Mouse (Mus musculus) hindbrain, embryonic 13.5 days (tissue): ENCODE data around the gene BC017158. TPM values are rescaled to one million over a fixed set of nuclear protein-coding genes. Genes with fewer than 3 reads are reported as not detected.
A peak's percentile ranks its signal among the peaks of the same experiment; 100 is the strongest.

Experiments
- ATAC-seq: fragments of 200-750 bp; cut with Nextera tagmentation; 2 replicates; pipeline ENCODE4 v1.8.0; 2017; ENCODE audit warnings: moderate TSS enrichment; ENCODE audit not compliant: low FRiP score
- H3K27ac ChIP-seq: fragments of 300-500 bp; sonication (generic); 2 replicates; pipeline ENCODE4 v1.5.1; 2015; ENCODE audit warnings: inconsistent platforms, mild to moderate bottlenecking, moderate library complexity
- H3K27me3 ChIP-seq: fragments of 300-500 bp; sonication (generic); 2 replicates; pipeline ENCODE4 v1.6.1; 2015; ENCODE audit warnings: mild to moderate bottlenecking, inconsistent platforms
- H3K36me3 ChIP-seq: fragments of 300-500 bp; sonication (generic); 2 replicates; pipeline ENCODE4 v1.6.1; 2015; ENCODE audit warnings: mild to moderate bottlenecking, inconsistent platforms
- H3K4me1 ChIP-seq: fragments of 300-500 bp; sonication (generic); replicated peaks from 2 replicates; pipeline ENCODE4 v1.6.1; 2015; ENCODE audit warnings: inconsistent platforms
- H3K4me2 ChIP-seq: fragments of 300-500 bp; sonication (generic); 2 replicates; pipeline ENCODE4 v1.6.1; 2015; ENCODE audit warnings: inconsistent platforms, mild to moderate bottlenecking, moderate library complexity
- H3K4me3 ChIP-seq: fragments of 300-500 bp; sonication (generic); 2 replicates; pipeline ENCODE4 v1.5.1; 2015; ENCODE audit warnings: mild to moderate bottlenecking, inconsistent platforms
- H3K9ac ChIP-seq: fragments of 300-500 bp; sonication (generic); 2 replicates; pipeline ENCODE4 v1.6.1; 2015; ENCODE audit warnings: mild to moderate bottlenecking, inconsistent platforms
- H3K9me3 ChIP-seq: fragments of 300-500 bp; sonication (generic); 2 replicates; pipeline ENCODE4 v1.6.1; 2016; ENCODE audit warnings: inconsistent platforms
- WGBS: fragments of 180-500 bp; shearing (Covaris S2); methylation state at CpG from one replicate; pipeline ENCODE4 v1.1.7; 2015; 5-methylcytosine and 5-hydroxymethylcytosine counted together
- polyA plus RNA-seq: library from polyadenylated mRNA; unstranded; fragments of >200 nt; fragmentation: Nextera tagmentation; extraction: Ambion mirVana; gene quantifications from 2 replicates; pipeline ENCODE4 v1.2.1, GENCODE M21; 2015

Gene BC017158
- polyA plus RNA-seq, 1 experiment from 2014 or later, result 17.2 TPM

DNA sequence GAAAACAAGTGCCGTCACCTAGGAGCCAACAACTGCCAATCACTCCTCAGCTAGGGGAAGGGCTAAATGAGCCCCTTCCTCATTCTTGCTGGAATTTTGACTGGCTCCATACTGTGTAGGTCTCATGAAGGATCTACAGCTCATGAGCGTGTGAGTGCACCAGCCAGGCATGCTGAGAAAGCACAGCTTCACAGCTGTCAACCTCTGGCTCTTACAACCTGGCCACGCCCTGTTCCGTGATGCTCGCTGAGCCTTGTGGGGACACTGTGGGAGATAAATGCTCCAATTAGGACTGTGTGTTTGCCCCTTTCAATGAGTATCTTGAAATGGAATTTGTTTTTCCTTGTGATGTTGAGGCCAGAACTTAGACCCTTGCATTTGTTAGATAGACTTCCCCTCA is 48.0 kb downstream of the BC017158 start:
- peaks cover 4% of the 10 kb centered on the region for H3K36me3 ChIP-seq
- peaks cover 36% of the 10 kb centered on the region for H3K4me1 ChIP-seq
- no peaks in the 10 kb centered on the region for H3K9me3 ChIP-seq
- no peak for ATAC-seq
- H3K4me3 ChIP-seq, result no peak overlapping the region
- 75% methylated on average over 5 of the region's 5 CpGs for WGBS
- H3K27ac ChIP-seq, result no peak overlapping the region
- H3K9ac ChIP-seq, result no peak overlapping the region
- H3K4me2 ChIP-seq, result no peak overlapping the region
- peaks cover 11% of the 10 kb centered on the region for H3K27me3 ChIP-seq

DNA sequence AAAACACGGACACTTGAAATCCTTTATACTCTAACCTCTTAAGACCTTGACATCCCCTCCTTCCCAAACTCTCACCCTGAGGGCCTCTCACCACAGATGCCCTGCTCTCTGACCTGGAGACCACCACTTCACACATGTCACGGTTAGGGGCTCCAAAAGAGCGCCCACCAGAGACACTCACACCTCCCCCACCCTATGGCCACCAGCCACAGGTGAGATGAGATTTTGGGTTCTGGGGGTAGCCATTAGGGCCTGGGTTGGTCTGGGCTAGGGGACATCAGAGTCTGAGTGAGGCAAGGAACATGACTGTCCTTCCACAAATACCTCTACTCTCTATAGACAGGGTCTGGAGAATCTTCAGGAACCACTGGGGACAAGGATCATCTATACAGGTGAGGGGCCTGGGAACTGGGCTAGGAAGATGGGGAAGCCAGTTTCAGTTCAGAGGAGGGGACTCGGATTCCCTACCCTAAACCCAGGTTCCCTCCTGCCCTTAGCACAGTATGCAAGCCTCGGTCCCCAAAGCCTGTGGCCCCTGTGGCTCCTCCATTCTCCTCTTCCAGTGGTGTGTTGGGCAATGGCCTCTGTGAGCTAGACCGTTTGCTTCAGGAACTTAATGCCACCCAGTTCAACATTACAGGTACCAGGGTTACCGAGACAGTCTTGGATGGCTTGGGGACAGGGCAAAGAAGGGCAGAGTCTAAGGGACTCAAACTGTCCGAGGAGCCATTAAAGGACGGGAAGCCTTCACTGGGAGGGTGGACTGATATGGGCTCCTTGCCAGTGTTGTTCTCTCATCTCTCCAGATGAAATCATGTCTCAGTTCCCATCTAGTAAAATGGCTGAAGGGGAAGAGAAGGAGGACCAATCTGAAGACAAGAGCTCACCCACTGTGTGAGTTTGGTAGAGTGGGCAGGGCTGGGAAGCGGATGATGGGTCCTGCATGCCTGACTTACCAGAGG is 49.6 kb downstream of the BC017158 start:
- ATAC-seq, result no peak
- peaks cover 16% of the 10 kb centered on the region for H3K36me3 ChIP-seq
- H3K4me2 ChIP-seq, result peak overlapping the region; percentile 62
- peaks cover 36% of the 10 kb centered on the region for H3K4me1 ChIP-seq
- H3K9ac ChIP-seq, result no peak overlapping the region; the same call in 1 of the 2 replicates
- WGBS, result 81% methylated on average over 10 of the region's 10 CpGs
- H3K4me3 ChIP-seq, result peak overlapping the region; percentile 41; the same call in 1 of the 2 replicates
- H3K27ac ChIP-seq, result no peak overlapping the region
- H3K27me3 ChIP-seq, result peaks cover 11% of the 10 kb centered on the region
- no peaks in the 10 kb centered on the region for H3K9me3 ChIP-seq

DNA sequence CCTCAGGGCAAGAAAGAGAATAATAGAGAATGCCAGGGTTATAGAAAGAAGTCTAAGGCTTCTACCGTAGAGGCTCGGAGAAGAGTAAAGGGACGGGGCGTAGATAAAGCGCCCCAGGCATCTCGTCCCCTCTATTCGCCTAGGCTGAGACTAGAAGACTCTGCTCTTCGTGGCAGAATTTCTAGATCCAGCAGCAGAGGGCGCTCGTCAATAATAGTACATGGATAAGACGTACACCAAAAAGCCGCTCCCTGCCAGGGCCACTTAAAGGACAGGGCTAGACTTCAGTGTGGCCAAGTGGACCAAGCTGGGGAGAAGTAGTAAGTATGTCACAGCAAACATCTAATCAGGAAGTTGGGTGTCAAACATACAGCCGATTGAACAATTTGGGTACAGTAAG is 50.5 kb downstream of the BC017158 start:
- Histone ChIP-seq H3K36me3 (peaks cover 25% of the 10 kb centered on the region), H3K27ac (peak overlapping the region; percentile 78; the same call in 1 of the 2 replicates), H3K4me1 (peaks cover 31% of the 10 kb centered on the region), H3K27me3 (peaks cover 11% of the 10 kb centered on the region), H3K9ac (peak overlapping the region; percentile 68), H3K9me3 (no peaks in the 10 kb centered on the region), H3K4me3 (peak overlapping the region; percentile 41), H3K4me2 (peak overlapping the region; percentile 62)
- ATAC-seq, result peak; percentile 82
- WGBS, result 2% methylated on average over 13 of the region's 13 CpGs

DNA sequence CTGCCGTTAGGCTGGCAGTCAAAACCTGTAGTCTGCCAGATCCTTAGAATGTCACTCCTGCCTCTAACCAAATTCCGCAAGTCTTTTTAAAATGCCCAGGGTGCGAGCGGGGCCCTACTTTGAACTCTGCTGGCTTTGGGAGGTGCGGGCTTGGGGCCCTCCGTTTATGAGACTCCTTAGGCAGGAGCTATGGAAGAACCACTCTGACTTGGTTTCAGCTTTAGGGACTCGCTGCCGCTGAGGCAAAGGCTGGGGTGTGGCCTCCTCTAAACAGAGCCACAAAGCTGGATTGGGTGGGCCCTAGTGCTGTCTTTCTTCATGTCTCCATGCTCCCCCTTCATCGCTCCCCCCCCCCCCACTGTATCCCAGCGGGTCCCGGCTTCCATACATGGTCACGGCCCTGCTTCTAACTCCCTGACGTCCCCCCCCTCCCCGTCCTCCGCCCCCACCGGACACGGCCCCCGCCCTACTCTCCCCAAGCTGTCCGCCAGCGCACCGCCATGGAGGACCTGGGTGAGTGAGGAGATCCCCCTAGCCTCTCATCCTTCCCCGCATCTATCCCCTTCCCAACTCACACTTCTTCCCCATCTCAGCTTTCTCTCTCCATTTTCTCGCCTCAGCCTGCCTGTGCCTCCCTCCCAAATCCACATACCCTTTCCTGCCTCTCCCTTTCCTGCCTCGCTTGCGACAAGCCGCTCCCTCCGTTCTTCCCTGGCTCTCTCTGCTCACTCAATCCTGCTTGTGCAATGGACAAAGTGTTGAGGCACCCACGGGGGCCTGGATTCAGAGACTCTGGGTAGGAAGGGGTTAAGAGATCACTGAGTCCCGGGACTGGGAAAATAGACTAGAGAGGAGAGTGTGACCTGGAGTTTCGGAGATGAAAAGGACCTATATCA is 51.2 kb downstream of the BC017158 start, which contains the start of gene Tgfb1i1:
Gene Tgfb1i1 (plus strand): TSS at position 317 of the 896 bp plus-strand sequence.
- 2% methylated on average over 24 of the region's 30 CpGs for WGBS
- ATAC-seq, result peak; percentile 54
- Histone ChIP-seq H3K36me3 (peaks cover 31% of the 10 kb centered on the region), H3K27ac (peak within 1 kb of the TSS; percentile 78), H3K4me1 (peaks cover 24% of the 10 kb centered on the region), H3K4me3 (peak within 1 kb of the TSS; percentile 41), H3K27me3 (peaks cover 7% of the 10 kb centered on the region; the same call in 1 of the 2 replicates), H3K4me2 (peak within 1 kb of the TSS; percentile 62), H3K9ac (peak within 1 kb of the TSS; percentile 68), H3K9me3 (no peaks in the 10 kb centered on the region)

DNA sequence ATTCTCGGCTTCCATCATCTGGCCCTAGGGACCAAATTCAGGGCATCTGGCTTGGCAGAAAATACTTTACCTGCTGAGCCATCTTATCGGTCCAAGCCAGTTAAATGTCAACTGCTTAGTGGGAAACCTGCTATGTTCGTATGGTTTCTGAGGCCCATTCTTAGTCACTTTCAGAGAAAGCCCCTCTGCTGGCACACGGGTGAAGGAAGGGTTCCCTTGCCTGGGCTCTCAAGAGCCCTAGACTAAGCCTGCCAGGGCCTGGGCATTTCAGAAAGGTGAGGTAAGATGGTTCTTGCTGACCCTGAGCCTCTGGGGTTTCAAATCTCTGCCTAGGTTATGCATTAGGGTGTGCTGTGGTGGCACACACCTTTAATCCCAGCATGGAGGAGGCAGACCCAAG is 52.4 kb downstream of the BC017158 start:
- Histone ChIP-seq H3K27me3 (peaks cover 2% of the 10 kb centered on the region; the same call in 1 of the 2 replicates), H3K9me3 (no peaks in the 10 kb centered on the region), H3K27ac (no peak overlapping the region), H3K4me3 (no peak overlapping the region), H3K36me3 (peaks cover 43% of the 10 kb centered on the region), H3K9ac (peak overlapping the region; percentile 68; the same call in 1 of the 2 replicates), H3K4me2 (no peak overlapping the region), H3K4me1 (peaks cover 24% of the 10 kb centered on the region)
- ATAC-seq, result no peak
- WGBS, result 89% methylated on average over 4 of the region's 4 CpGs

DNA sequence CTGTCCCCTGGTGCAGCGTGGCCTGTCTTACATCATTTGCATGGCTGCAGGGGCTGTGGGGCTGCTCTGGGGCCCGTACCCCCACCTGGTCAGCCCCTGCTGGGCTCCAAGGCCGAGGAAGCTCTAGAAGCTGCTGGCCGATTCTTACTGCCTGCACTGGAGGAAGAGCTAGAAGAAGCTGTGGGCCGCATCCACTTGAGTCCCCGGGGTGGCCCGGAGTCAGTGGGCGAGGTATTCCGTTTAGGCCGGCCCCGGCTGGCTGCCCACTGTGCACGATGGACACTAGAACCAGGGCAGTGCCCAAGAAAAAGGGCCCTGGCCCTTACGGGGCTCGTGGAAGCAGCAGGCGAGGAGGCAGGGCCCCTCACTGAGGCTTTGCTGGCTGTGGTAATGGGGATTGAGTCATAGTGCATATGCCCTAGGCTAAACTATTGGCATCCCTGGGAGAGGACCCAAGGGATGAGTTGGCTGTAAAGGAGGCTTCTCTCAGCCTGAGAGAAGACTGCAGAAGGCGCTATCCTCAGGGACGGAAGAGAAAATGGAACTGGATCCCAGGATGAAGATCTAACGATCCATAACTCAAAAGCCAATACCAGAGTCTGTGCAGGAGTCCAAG is 53.5 kb downstream of the BC017158 start:
- H3K4me2 ChIP-seq, result no peak overlapping the region
- H3K4me3 ChIP-seq, result no peak overlapping the region
- 80% methylated on average over 18 of the region's 18 CpGs for WGBS
- ATAC-seq, result no peak
- peaks cover 33% of the 10 kb centered on the region for H3K4me1 ChIP-seq
- no peaks in the 10 kb centered on the region for H3K9me3 ChIP-seq
- H3K9ac ChIP-seq, result peak overlapping the region; percentile 51; the same call in 1 of the 2 replicates
- peaks cover 2% of the 10 kb centered on the region; the same call in 1 of the 2 replicates for H3K27me3 ChIP-seq
- H3K27ac ChIP-seq, result no peak overlapping the region
- peaks cover 48% of the 10 kb centered on the region for H3K36me3 ChIP-seq

DNA sequence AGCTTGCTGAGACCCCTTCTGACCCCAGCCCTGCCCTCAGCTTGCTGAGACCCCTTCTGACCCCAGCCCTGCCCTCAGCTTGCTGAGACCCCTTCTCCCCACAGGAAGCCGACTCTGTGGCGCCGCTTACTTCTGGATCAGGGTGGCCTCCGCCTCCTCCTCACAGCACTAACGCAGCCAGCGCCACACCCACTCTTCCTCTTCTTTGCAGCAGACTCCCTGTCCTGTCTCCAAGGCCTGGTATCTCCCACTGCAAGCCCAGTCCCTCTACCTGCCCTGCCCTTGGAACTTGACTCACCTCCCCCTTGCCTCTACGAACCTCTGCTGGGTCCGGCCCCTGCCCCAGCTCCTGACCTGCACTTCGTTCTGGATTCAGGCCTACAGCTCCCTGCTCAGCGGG is 54.0 kb downstream of the BC017158 start:
- peaks cover 39% of the 10 kb centered on the region for H3K4me1 ChIP-seq
- 49% methylated on average over 10 of the region's 10 CpGs for WGBS
- H3K27ac ChIP-seq, result no peak overlapping the region
- no peak overlapping the region for H3K4me3 ChIP-seq
- H3K9me3 ChIP-seq, result no peaks in the 10 kb centered on the region
- peaks cover 48% of the 10 kb centered on the region for H3K36me3 ChIP-seq
- no peak overlapping the region for H3K4me2 ChIP-seq
- H3K9ac ChIP-seq, result 0 out of 2 replicates have a peak overlapping the region, but pooled peaks have one; percentile 51
- peaks cover 2% of the 10 kb centered on the region; the same call in 1 of the 2 replicates for H3K27me3 ChIP-seq
- ATAC-seq, result no peak

DNA sequence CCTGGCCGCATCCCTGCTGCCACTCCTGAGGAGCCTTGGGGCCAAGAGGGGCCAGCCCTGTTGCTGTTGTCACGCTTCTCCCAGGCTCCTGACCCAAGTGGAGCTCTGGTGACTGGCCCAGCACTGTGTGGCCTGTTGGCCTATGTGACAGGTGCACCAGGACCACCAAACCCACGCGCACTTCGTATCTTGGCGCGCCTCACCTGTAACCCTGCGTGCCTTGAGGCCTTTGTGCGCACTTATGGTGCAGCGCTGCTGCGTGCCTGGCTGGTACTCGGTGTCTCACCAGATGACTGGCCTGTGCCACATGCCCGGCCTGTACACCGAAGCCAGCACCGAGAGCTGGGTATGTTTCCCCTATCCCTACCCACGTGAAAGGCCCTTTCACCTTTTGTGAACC is 55.6 kb downstream of the BC017158 start:
- peaks cover 2% of the 10 kb centered on the region; the same call in 1 of the 2 replicates for H3K27me3 ChIP-seq
- H3K4me3 ChIP-seq, result no peak overlapping the region
- no peak for ATAC-seq
- no peaks in the 10 kb centered on the region for H3K9me3 ChIP-seq
- no peak overlapping the region for H3K9ac ChIP-seq
- H3K36me3 ChIP-seq, result peaks cover 48% of the 10 kb centered on the region
- H3K4me2 ChIP-seq, result no peak overlapping the region
- no peak overlapping the region for H3K27ac ChIP-seq
- H3K4me1 ChIP-seq, result peaks cover 41% of the 10 kb centered on the region
- 96% methylated on average over 16 of the region's 16 CpGs for WGBS

DNA sequence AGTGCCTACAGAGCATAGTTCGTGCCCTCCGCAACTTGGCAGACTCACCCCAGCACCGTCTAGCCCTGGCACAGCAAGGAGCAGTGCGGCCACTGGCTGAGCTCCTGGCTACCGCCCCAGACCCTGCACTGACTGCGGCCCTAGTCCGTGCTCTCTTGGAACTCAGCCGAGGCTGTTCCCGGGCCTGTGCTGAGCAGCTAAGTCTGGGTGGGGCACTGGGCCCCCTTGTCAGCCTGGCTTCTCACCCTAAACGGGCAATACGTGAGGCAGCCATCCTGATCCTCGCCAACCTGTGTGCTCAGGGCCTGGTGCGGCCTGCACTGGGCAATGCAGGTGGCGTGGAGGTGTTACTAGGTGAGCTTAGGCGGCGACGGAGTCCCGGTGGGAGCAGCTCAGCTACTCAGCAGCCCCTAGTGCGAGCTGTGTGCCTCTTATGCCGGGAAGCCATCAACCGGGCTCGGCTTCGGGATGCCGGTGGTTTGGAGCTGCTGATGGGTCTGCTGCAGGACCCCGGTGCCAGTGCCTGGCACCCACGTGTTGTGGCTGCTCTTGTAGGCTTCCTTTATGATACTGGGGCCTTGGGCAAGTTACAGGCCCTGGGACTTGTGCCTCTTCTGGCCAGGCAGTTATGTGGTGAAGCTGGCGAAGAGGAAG is 57.7 kb downstream of the BC017158 start:
- WGBS, result 95% methylated on average over 27 of the region's 27 CpGs
- ATAC-seq, result no peak
- peak overlapping the region; percentile 36 for H3K9ac ChIP-seq
- no peak overlapping the region for H3K27ac ChIP-seq
- no peak overlapping the region for H3K4me3 ChIP-seq
- H3K27me3 ChIP-seq, result no peaks in the 10 kb centered on the region
- peaks cover 29% of the 10 kb centered on the region for H3K4me1 ChIP-seq
- no peaks in the 10 kb centered on the region for H3K9me3 ChIP-seq
- H3K36me3 ChIP-seq, result peaks cover 48% of the 10 kb centered on the region
- H3K4me2 ChIP-seq, result no peak overlapping the region

DNA sequence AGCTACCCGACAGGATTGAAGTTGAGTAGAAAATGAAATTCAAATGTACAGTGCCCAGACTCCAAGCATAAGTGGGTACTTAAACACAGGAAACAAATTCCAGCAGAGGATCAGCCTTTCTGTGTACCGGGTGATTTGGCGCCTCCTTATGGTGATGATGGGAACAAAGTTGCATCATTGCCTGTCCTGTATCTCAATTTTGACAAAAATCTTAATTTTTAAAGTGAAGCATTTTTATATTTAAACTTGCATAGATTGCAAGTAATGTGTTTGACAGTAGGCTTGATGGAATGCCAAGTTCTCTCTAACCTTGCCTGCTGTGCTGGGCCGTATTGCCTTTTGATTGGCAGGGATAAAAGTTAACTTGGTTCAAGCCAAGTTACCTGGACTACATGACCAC is 59.0 kb downstream of the BC017158 start:
- H3K4me3 ChIP-seq, result peak overlapping the region; percentile 70
- no peak for ATAC-seq
- no peaks in the 10 kb centered on the region for H3K27me3 ChIP-seq
- no peaks in the 10 kb centered on the region for H3K9me3 ChIP-seq
- peak overlapping the region; percentile 63 for H3K4me2 ChIP-seq
- peaks cover 37% of the 10 kb centered on the region for H3K36me3 ChIP-seq
- H3K4me1 ChIP-seq, result peaks cover 29% of the 10 kb centered on the region
- WGBS, result 30% methylated on average over 4 of the region's 4 CpGs
- peak overlapping the region; percentile 60; the same call in 1 of the 2 replicates for H3K9ac ChIP-seq
- peak overlapping the region; percentile 98; the same call in 1 of the 2 replicates for H3K27ac ChIP-seq
